Mouse (Mus musculus): Measurements from ENCODE around the gene Atoh8. TPM values are rescaled to one million over a fixed set of nuclear protein-coding genes. Genes with fewer than 3 reads are reported as not detected.

Atoh8 gene
- total and polyA plus RNA-seq, 3 experiments = 0.23 to 5.0 (median 1.6) TPM

GRCm38 (mm10) chr6:72160991-72161390, 74.4 kb downstream of the Atoh8 start:
- Histone ChIP-seq H3K4me3 (replicated peaks in 1 of 3; ENCODE audit: low read depth in 2 of 3, low read length in 2 of 3, poor library complexity in 1 of 3) (no peak overlapping the region), H3K36me3 (replicated peaks in 1 of 2; ENCODE audit: control insufficient read depth in 1 of 2, insufficient read depth in 1 of 2, low read length in 1 of 2) (no peaks in the 10 kb centered on the region), H3K9me3 (replicated peaks; ENCODE audit: low read length) (no peaks in the 10 kb centered on the region), H3K27me3 (replicated peaks) (no peaks in the 10 kb centered on the region), H3K79me2 (replicated peaks; ENCODE audit: control insufficient read depth, extremely low read depth, insufficient read depth, poor library complexity, severe bottlenecking) (no peaks in the 10 kb centered on the region), H3K4me2 (ENCODE audit: insufficient read depth, low read depth, poor library complexity, severe bottlenecking) (no peak overlapping the region), H3K4me1 (ENCODE audit: control insufficient read depth in 1 of 2, insufficient read depth in 2 of 2) (peaks cover 2 to 14% of the 10 kb centered on the region in 2 experiments; a peak in 2 of 4 replicates), H3K9ac (ENCODE audit: insufficient read depth, low read depth) (no peak overlapping the region), H3K27ac (ENCODE audit: insufficient read depth, low read depth) (no peak overlapping the region)
- in situ Hi-C loops (cut with MboI; ENCODE audit: low pct_ligation_motif_present, low pct_unique_long_range_greater_than_20kb, low sequenced_read_pairs) (loop anchor here (5.0 kb wide), 1 partner anchor 234 kb away; no protein-coding TSS in a partner anchor), dilution Hi-C loops (cut with MboI; ENCODE audit: extremely low pct_ligation_motif_present, extremely low pct_unique_long_range_greater_than_20kb, low sequenced_read_pairs) (no loop called here)
- DNase-seq (ENCODE audit: extremely low read depth) = no peak
- TF ChIP-seq ZMIZ1 (IDR thresholded peaks at IDR 0.05; ENCODE audit: low read depth, low read length) (no peak), POLR2AphosphoS2 (IDR thresholded peaks at IDR 0.05; ENCODE audit: low read depth, low read length) (no peak), NRF1 (IDR thresholded peaks at IDR 0.05; ENCODE audit: low read depth, low read length) (no peak), MXI1 (IDR thresholded peaks at IDR 0.05; ENCODE audit: low read depth, low read length) (no peak), ELF1 (IDR thresholded peaks at IDR 0.05; ENCODE audit: low read depth, low read length) (no peak), MEF2A (IDR thresholded peaks at IDR 0.05; ENCODE audit: borderline replicate concordance, low read depth, low read length) (no peak), RCOR1 (conservative IDR thresholded peaks at IDR 0.05; ENCODE audit: low read depth, low read length) (no peak), KAT2A (IDR thresholded peaks at IDR 0.05; ENCODE audit: insufficient replicate concordance, low read length) (no peak), RAD21 (IDR thresholded peaks at IDR 0.05; ENCODE audit: low read depth, low read length) (no peak), MAZ (IDR thresholded peaks at IDR 0.05; ENCODE audit: low read depth, low read length) (no peak), PAX5 (IDR thresholded peaks at IDR 0.05; ENCODE audit: low read length) (no peak), MAFK (IDR thresholded peaks at IDR 0.05; ENCODE audit: insufficient replicate concordance, low read length) (no peak), JUND (conservative IDR thresholded peaks at IDR 0.05; ENCODE audit: low read depth, low read length) (no peak), CTCF (conservative IDR thresholded peaks at IDR 0.05 in 1 of 2, IDR thresholded peaks at IDR 0.05 in 1 of 2; ENCODE audit: low read depth in 2 of 2, low read length in 2 of 2) (no peak), ZKSCAN1 (IDR thresholded peaks at IDR 0.05; ENCODE audit: borderline replicate concordance, low read depth, low read length) (no peak), BHLHE40 (IDR thresholded peaks at IDR 0.05; ENCODE audit: low read depth, low read length) (no peak), E2F4 (IDR thresholded peaks at IDR 0.05; ENCODE audit: insufficient replicate concordance, low read depth, low read length) (no peak), UBTF (IDR thresholded peaks at IDR 0.05; ENCODE audit: low read depth, low read length) (no peak)

GRCm38 (mm10) chr6:72159861-72160395, 75.4 kb downstream of the Atoh8 start:
- in situ Hi-C loops (cut with MboI; ENCODE audit: low pct_ligation_motif_present, low pct_unique_long_range_greater_than_20kb, low sequenced_read_pairs) (loop anchor here (5.0 kb wide), 1 partner anchor 233 kb away; no protein-coding TSS in a partner anchor), dilution Hi-C loops (cut with MboI; ENCODE audit: extremely low pct_ligation_motif_present, extremely low pct_unique_long_range_greater_than_20kb, low sequenced_read_pairs) (no loop called here)
- no peak overlapping the region for H3K4me2 ChIP-seq (ENCODE audit: insufficient read depth, low read depth, poor library complexity, severe bottlenecking)
- H3K27me3 ChIP-seq (replicated peaks) = no peaks in the 10 kb centered on the region
- no peaks in the 10 kb centered on the region for H3K9me3 ChIP-seq (replicated peaks; ENCODE audit: low read length)
- no peak overlapping the region for H3K4me3 ChIP-seq (replicated peaks in 1 of 3; ENCODE audit: low read depth in 2 of 3, low read length in 2 of 3, poor library complexity in 1 of 3)
- H3K36me3 ChIP-seq (replicated peaks in 1 of 2; ENCODE audit: control insufficient read depth in 1 of 2, insufficient read depth in 1 of 2, low read length in 1 of 2) = peaks cover 1 to 7% of the 10 kb centered on the region in 2 experiments
- H3K9ac ChIP-seq (ENCODE audit: insufficient read depth, low read depth) = no peak overlapping the region
- H3K79me2 ChIP-seq (replicated peaks; ENCODE audit: control insufficient read depth, extremely low read depth, insufficient read depth, poor library complexity, severe bottlenecking) = no peaks in the 10 kb centered on the region
- H3K27ac ChIP-seq (ENCODE audit: insufficient read depth, low read depth) = no peak overlapping the region
- TF ChIP-seq MAFK (IDR thresholded peaks at IDR 0.05; ENCODE audit: insufficient replicate concordance, low read length) (no peak), POLR2A (IDR thresholded peaks at IDR 0.05; ENCODE audit: low read depth, low read length) (no peak), IRF4 (IDR thresholded peaks at IDR 0.05; ENCODE audit: low read depth, low read length) (no peak), CTCF (conservative IDR thresholded peaks at IDR 0.05 in 1 of 2, IDR thresholded peaks at IDR 0.05 in 1 of 2; ENCODE audit: low read depth in 2 of 2, low read length in 2 of 2) (no peak), ZC3H11A (IDR thresholded peaks at IDR 0.05; ENCODE audit: low read depth, low read length) (no peak), EP300 (IDR thresholded peaks at IDR 0.05; ENCODE audit: low read length) (no peak), ELF1 (IDR thresholded peaks at IDR 0.05; ENCODE audit: low read depth, low read length) (no peak), MAX (IDR thresholded peaks at IDR 0.05; ENCODE audit: low read length) (no peak), MXI1 (IDR thresholded peaks at IDR 0.05; ENCODE audit: low read depth, low read length) (no peak), HCFC1 (IDR thresholded peaks at IDR 0.05; ENCODE audit: low read depth, low read length) (no peak), USF2 (conservative IDR thresholded peaks at IDR 0.05; ENCODE audit: low read depth, low read length) (no peak)
- peaks cover 7 to 24% of the 10 kb centered on the region in 2 experiments for H3K4me1 ChIP-seq (ENCODE audit: control insufficient read depth in 1 of 2, insufficient read depth in 2 of 2)
- no peak for DNase-seq (ENCODE audit: extremely low read depth)

Data from CH12.LX (cell line).